In the genomic region with DNA sequence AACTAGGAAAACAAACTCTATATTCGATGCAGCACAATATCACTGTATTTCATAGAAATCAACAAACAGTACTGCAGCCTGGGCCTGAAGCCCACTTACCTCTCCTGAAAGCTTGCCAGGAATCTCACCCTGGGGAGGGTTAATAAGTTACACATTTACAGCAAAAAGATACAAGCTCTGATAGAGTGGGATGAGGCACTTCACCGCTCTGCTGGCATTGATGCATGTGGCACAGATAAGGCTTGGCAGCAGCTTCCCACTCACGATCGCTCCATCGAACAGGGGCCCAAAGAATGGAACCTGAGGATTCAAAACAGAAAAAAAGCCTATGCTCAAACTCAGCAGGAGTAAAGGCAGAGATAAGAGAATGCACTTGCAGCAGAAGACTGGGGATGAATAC, we compare ENCODE assay signal across 27 mouse cellular contexts.
DNase-seq lines count a peak whose midpoint lies in the region; ATAC-seq lines count a peak whose summit lies in the region.
"Had no signal": no experiment of that assay in that cellular context is flagged by ENCODE, and none has a peak within 500 bp of the region (broad histone marks: within the 10 kb centered on the region; RNA-seq: fewer than 3 reads in every experiment).

No protein-coding gene starts in this region.

- H3K4me3 ChIP-seq in neural tube, embryonic 13.5 days, result no peak overlapping the region
- no peak overlapping the region for H3K4me3 ChIP-seq in embryonic facial prominence, embryonic 10.5 days
- H3K4me3 ChIP-seq: embryonic facial prominence, embryonic 13.5 days; erythroblast, embryonic 14.5 days; forebrain, embryonic 13.5 days; gastrocnemius, adult 2 months; heart, embryonic 15.5 days; hindbrain, embryonic 13.5 days; limb, embryonic 13.5 days; liver, embryonic 13.5 days; megakaryocyte, embryonic 14.5 days; myocyte; neural tube, embryonic 15.5 days had no signal

- no peaks in the 10 kb centered on the region for H3K9me3 ChIP-seq in neural tube, embryonic 13.5 days
- no peaks in the 10 kb centered on the region for H3K9me3 ChIP-seq in embryonic facial prominence, embryonic 10.5 days
- H3K9me3 ChIP-seq: embryonic facial prominence, embryonic 13.5 days; forebrain, embryonic 13.5 days; heart, embryonic 15.5 days; hindbrain, embryonic 13.5 days; limb, embryonic 13.5 days; liver, embryonic 13.5 days; megakaryocyte, embryonic 14.5 days; neural tube, embryonic 15.5 days had no signal

- WGBS in neural tube, embryonic 13.5 days, result 70% methylated on average over 5 of the region's 5 CpGs
- WGBS in embryonic facial prominence, embryonic 10.5 days, result 86% methylated on average over 5 of the region's 5 CpGs

- no peaks in the 10 kb centered on the region for H3K27me3 ChIP-seq in neural tube, embryonic 13.5 days
- no peaks in the 10 kb centered on the region for H3K27me3 ChIP-seq in embryonic facial prominence, embryonic 10.5 days (replicated peaks; ENCODE audit: low read depth, poor library complexity, severe bottlenecking)
- H3K27me3 ChIP-seq: embryonic facial prominence, embryonic 13.5 days; forebrain, embryonic 13.5 days; heart, embryonic 15.5 days; hindbrain, embryonic 13.5 days; limb, embryonic 13.5 days; liver, embryonic 13.5 days; megakaryocyte, embryonic 14.5 days; neural tube, embryonic 15.5 days had no signal

- no peak overlapping the region for H3K9ac ChIP-seq in neural tube, embryonic 13.5 days
- H3K9ac ChIP-seq: embryonic facial prominence, embryonic 13.5 days; forebrain, embryonic 13.5 days; heart, embryonic 15.5 days; hindbrain, embryonic 13.5 days; limb, embryonic 13.5 days; liver, embryonic 13.5 days; lung, embryonic 14.5 days; neural tube, embryonic 15.5 days had no signal

- H3K4me2 ChIP-seq in neural tube, embryonic 13.5 days, result no peak overlapping the region
- H3K4me2 ChIP-seq: embryonic facial prominence, embryonic 13.5 days; forebrain, embryonic 13.5 days; heart, embryonic 15.5 days; hindbrain, embryonic 13.5 days; limb, embryonic 13.5 days; liver, embryonic 13.5 days; lung, embryonic 14.5 days; neural tube, embryonic 15.5 days had no signal

- peaks cover 13% of the 10 kb centered on the region for H3K4me1 ChIP-seq in neural tube, embryonic 13.5 days (replicated peaks)
- H3K4me1 ChIP-seq in embryonic facial prominence, embryonic 10.5 days, result peaks cover 6% of the 10 kb centered on the region; the same call in 1 of the 2 replicates
- H3K4me1 ChIP-seq: heart, embryonic 15.5 days; limb, embryonic 13.5 days; liver, embryonic 13.5 days; neural tube, embryonic 15.5 days had no signal

- ATAC-seq in neural tube, embryonic 13.5 days (ENCODE audit: low read depth), result no peak
- ATAC-seq in inflammation-experienced regulatory T-cells, adult 6 months, result no peak
- ATAC-seq: forebrain, embryonic 13.5 days; midbrain, embryonic 16.5 days had no signal

- no peak for DNase-seq in neural tube, embryonic 10.5 days (ENCODE audit: extremely low spot score, low spot score)
- DNase-seq in kidney, adult 9 months, result peak; percentile 50
- peak; percentile 35 for DNase-seq in kidney, postnatal 14 days
- no peak for DNase-seq in adrenal gland, postnatal 36 days
- no peak for DNase-seq in embryonic facial prominence, embryonic 10.5 days (ENCODE audit: low spot score)
- DNase-seq: adrenal gland, postnatal 14 days; cerebellum, adult 11 months; cerebellum, postnatal 25 days; gastrocnemius, adult 2 months; heart, postnatal 36 days; layer of hippocampus, adult 9-11 months; liver, embryonic 13.5 days; lung, embryonic 14.5 days; lung, postnatal 36 days had no signal

- no peaks in the 10 kb centered on the region for H3K36me3 ChIP-seq in neural tube, embryonic 13.5 days
- no peaks in the 10 kb centered on the region for H3K36me3 ChIP-seq in embryonic facial prominence, embryonic 10.5 days (replicated peaks)
- H3K36me3 ChIP-seq: embryonic facial prominence, embryonic 13.5 days; heart, embryonic 15.5 days; hindbrain, embryonic 13.5 days; limb, embryonic 13.5 days; neural tube, embryonic 15.5 days had no signal

- 0 out of 2 replicates have a peak overlapping the region, but pooled peaks have one; percentile 18 for H3K27ac ChIP-seq in neural tube, embryonic 13.5 days (replicated peaks)
- H3K27ac ChIP-seq in embryonic facial prominence, embryonic 10.5 days (replicated peaks), result no peak overlapping the region
- H3K27ac ChIP-seq: embryonic facial prominence, embryonic 13.5 days; forebrain, embryonic 13.5 days; gastrocnemius, adult 2 months; heart, embryonic 15.5 days; hindbrain, embryonic 13.5 days; limb, embryonic 13.5 days; liver, embryonic 13.5 days; neural tube, embryonic 15.5 days; stomach, postnatal 0 days had no signal

Comparison
In these comparisons a context has a peak if more than half of its experiments do, and no peak if none do; other contexts are left out.
1. DNase-seq: peak in kidney, adult 9 months (single experiment) and kidney, postnatal 14 days (single experiment); none in neural tube, embryonic 10.5 days (single experiment), adrenal gland, postnatal 36 days (0 of 2) and embryonic facial prominence, embryonic 10.5 days (single experiment).